Mouse (Mus musculus) olfactory bulb, adult 2 months (tissue): ENCODE data around the gene Myl4.

Experiments used
- CTCF ChIP-seq: fragments of 200-500 bp; IDR thresholded peaks from 2 replicates; pipeline ENCODE4 v1.5.1; 2012; ENCODE audit warnings: low read depth, mild to moderate bottlenecking, low read length, moderate library complexity; ENCODE audit not compliant: insufficient read depth
- POLR2A ChIP-seq: fragments of 200-500 bp; IDR thresholded peaks from 2 replicates; pipeline ENCODE4 v1.6.1; 2012; ENCODE audit warnings: mild to moderate bottlenecking, low read depth, low read length, moderate library complexity; ENCODE audit not compliant: insufficient read depth

DNA sequence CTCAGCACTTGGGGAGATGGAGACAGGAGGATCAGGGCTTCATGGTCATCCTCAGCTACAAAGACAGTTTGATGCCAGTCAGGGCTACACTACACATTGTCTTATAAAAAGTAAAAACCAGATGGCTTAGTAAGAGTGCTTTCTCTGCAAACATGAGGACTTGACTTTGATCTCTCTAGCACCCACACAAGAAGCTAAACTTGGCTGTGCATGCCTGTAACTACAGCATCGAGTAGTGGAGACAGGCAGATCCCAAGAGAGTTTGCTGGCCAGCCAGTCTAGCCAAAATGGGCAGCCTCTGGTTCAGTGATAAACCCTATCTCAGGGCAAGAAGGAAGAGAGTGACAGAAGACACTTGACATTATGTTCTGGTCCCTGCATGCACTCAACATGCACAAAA is 13.0 kb downstream of the Myl4 start:
- TF ChIP-seq CTCF (no peak), POLR2A (no peak)
